Mouse (Mus musculus) central nervous system, embryonic 14 days (tissue): ENCODE data around the gene Ttc9c. TPM values are rescaled to one million over a fixed set of nuclear protein-coding genes. Genes with fewer than 3 reads are reported as not detected.

Experiments used
- polyA plus RNA-seq: library from polyadenylated mRNA; depleted of rRNA; stranded (reverse); fragments of >200 nt; gene quantifications from 2 replicates; pipeline ENCODE4 v1.2.3, GENCODE M21; 2012; rRNA removed

Gene Ttc9c
- polyA plus RNA-seq: 50.1 and 61.9 TPM in 2 replicates

GRCm38 (mm10) chr19:8818801-8819595 is at the start of gene Ttc9c:
Gene Ttc9c (minus strand): TSS chr19:8819333.

GRCm38 (mm10) chr19:8850402-8850901 is 31.3 kb upstream of the Ttc9c start, which contains the start of gene Lrrn4cl:
Gene Lrrn4cl (plus strand): TSS chr19:8850768.

GRCm38 (mm10) chr19:8839103-8839907 is 20.2 kb upstream of the Ttc9c start, which contains the start of gene Gng3:
Gene Gng3 (minus strand): TSS chr19:8839194.

GRCm38 (mm10) chr19:8837251-8837791 is 18.2 kb upstream of the Ttc9c start, which contains the start of gene Bscl2:
Gene Bscl2 (plus strand): TSS chr19:8837467.

GRCm38 (mm10) chr19:8829660-8830059 is 10.5 kb upstream of the Ttc9c start, which contains the start of gene AC129217.1:
Gene AC129217.1 (plus strand): TSS chr19:8829773.

DNA sequence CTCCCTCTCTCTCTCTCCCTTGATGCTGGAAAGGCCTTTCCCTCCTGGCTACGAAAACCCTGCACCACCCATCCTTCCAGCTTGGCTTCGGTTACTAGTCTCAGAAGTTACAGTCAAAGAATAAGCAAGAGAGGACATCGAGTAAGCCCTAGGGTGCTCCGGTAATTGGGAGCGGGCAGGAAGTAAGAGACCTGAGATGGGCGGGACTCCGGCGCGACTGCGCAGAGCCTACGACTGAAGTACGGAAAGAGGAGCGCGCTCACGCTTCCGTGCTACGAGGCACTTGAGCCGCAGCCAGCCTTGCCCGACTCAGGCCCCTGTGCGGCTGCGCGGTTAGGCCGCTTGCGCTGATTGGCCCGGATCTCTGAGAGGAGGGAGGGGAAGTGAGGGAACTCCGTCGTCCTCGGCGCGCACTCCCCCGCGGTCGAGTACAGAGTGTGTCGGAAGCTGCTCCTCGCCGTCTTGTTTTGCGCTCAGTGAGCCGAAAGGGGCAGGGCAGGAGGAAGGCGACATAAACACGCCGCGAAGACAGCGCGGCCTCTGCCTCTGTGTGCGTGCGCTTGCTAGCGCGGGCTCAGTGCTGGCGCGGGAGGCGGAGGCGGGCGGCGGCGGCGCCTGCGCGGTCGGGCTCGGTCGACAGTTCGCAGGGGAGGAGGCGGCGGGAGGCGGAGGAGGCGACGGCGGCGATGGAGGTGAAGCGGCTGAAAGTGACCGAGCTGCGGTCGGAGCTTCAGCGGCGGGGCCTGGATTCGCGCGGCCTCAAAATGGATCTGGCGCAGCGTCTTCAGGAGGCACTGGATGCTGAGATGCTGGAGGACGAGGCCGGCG is 677 bp upstream of the Ttc9c start, which contains the start of gene Hnrnpul2:
Gene Hnrnpul2 (plus strand): TSS at position 415 of the 828 bp plus-strand sequence.

GRCm38 (mm10) chr19:8802130-8802821 is 16.9 kb downstream of the Ttc9c start, which contains the start of gene Zbtb3:
Gene Zbtb3 (plus strand): TSS chr19:8802555.

DNA sequence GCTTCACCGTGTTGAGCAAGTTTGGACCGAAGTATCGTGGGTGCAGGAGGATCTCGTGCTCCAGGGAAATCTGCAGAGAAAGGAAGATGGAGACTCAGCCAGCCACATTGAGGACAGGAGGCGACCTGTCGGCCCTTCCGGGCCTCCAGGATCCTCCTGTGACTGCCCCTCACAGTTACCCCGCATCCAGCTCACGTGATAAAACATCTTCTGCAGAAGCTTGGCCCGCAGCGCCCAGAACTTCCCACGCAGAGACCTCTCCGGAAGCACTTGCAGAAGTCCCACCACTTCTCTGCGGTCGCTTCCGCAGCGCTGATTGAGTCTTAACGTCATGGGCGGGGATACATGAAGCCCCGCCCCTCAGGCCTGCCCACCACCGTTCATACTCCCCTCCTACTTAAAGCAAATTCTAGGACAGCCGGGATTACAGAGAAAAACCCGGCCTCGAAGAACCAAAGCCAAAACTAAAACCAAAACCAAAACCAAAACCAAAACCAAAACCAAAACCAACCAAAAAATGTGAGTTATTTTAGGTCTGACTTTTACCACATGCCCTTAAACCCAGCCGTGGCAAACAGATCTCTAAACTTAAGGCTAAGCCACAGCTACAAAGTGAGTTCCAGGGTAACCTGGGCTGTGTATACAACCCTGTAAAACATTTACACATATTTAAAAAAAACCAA is 20.7 kb downstream of the Ttc9c start, which contains the start of gene Polr2g:
Gene Polr2g (minus strand): TSS at position 314 of the 683 bp plus-strand sequence.

GRCm38 (mm10) chr19:8786008-8786781 is 32.9 kb downstream of the Ttc9c start, which contains the start of gene Taf6l:
Gene Taf6l (minus strand): TSS chr19:8786417.

GRCm38 (mm10) chr19:8774086-8774835 is 44.9 kb downstream of the Ttc9c start, which contains the start of gene Tmem179b:
Gene Tmem179b (minus strand): TSS chr19:8774467.

GRCm38 (mm10) chr19:8770567-8771270 is 48.4 kb downstream of the Ttc9c start, which contains the start of gene Tmem223:
Gene Tmem223 (plus strand): TSS chr19:8770996.

Other genes with a start within 250 kb of the Ttc9c start
- 5.2 and 5.9 TPM in 2 replicates for gene Slc22a8, start 228.1 kb downstream of the Ttc9c start, polyA plus RNA-seq
- 10.5 and 10.8 TPM in 2 replicates for gene Slc22a6, start 201.3 kb downstream of the Ttc9c start, polyA plus RNA-seq
- gene Chrm1, start 155.5 kb downstream of the Ttc9c start, polyA plus RNA-seq: 1.2 and 1.8 TPM in 2 replicates
- 139 and 144 TPM in 2 replicates for gene Slc3a2, start 96.0 kb downstream of the Ttc9c start, polyA plus RNA-seq
- gene Wdr74, start 83.5 kb downstream of the Ttc9c start, polyA plus RNA-seq: 63.8 and 65.5 TPM in 2 replicates
- gene 1700092M07Rik, start 78.6 kb downstream of the Ttc9c start, polyA plus RNA-seq: 2.2 and 3.8 TPM in 2 replicates
- gene Stx5a, start 77.9 kb downstream of the Ttc9c start, polyA plus RNA-seq: 128 and 133 TPM in 2 replicates
- 237 and 239 TPM in 2 replicates for gene Nxf1, start 62.3 kb downstream of the Ttc9c start, polyA plus RNA-seq
- 238 and 255 TPM in 2 replicates for gene Tmem223, start 48.3 kb downstream of the Ttc9c start, polyA plus RNA-seq
- gene Tmem179b, start 44.9 kb downstream of the Ttc9c start, polyA plus RNA-seq: 27.4 and 32.0 TPM in 2 replicates
- 26.2 TPM in 2 replicates for gene Taf6l, start 32.9 kb downstream of the Ttc9c start, polyA plus RNA-seq
- gene Polr2g, start 20.8 kb downstream of the Ttc9c start, polyA plus RNA-seq: 141 and 149 TPM in 2 replicates
- 5.2 and 5.8 TPM in 2 replicates for gene Zbtb3, start 16.8 kb downstream of the Ttc9c start, polyA plus RNA-seq
- gene Hnrnpul2, start 677 bp upstream of the Ttc9c start, polyA plus RNA-seq: 92.1 and 94.3 TPM in 2 replicates
- gene AC129217.1, start 10.4 kb upstream of the Ttc9c start, polyA plus RNA-seq: 0.57 and 1.3 TPM in 2 replicates
- gene Bscl2, start 18.1 kb upstream of the Ttc9c start, polyA plus RNA-seq: 78.4 and 83.2 TPM in 2 replicates
- 190 TPM in 2 replicates for gene Gng3, start 19.9 kb upstream of the Ttc9c start, polyA plus RNA-seq
- gene Lrrn4cl, start 31.4 kb upstream of the Ttc9c start, polyA plus RNA-seq: 0.85 and 0.94 TPM in 2 replicates
- 136 and 140 TPM in 2 replicates for gene Ubxn1, start 52.2 kb upstream of the Ttc9c start, polyA plus RNA-seq
- gene Uqcc3, start 61.6 kb upstream of the Ttc9c start, polyA plus RNA-seq: 51.3 and 57.6 TPM in 2 replicates
- gene Lbhd1, start 64.4 kb upstream of the Ttc9c start, polyA plus RNA-seq: 4.9 and 6.7 TPM in 2 replicates
- gene Gm49403, start 64.6 kb upstream of the Ttc9c start, polyA plus RNA-seq: not detected in 2 replicates
- 67.3 and 81.7 TPM in 2 replicates for gene 1810009A15Rik, start 69.5 kb upstream of the Ttc9c start, polyA plus RNA-seq
- gene Gm49416, start 69.6 kb upstream of the Ttc9c start, polyA plus RNA-seq: 0.18 and 1.1 TPM in 2 replicates
- 28.9 and 29.0 TPM in 2 replicates for gene Ints5, start 73.7 kb upstream of the Ttc9c start, polyA plus RNA-seq
- gene Ganab, start 78.7 kb upstream of the Ttc9c start, polyA plus RNA-seq: 157 and 161 TPM in 2 replicates
- 146 and 151 TPM in 2 replicates for gene B3gat3, start 101.0 kb upstream of the Ttc9c start, polyA plus RNA-seq
- gene Rom1, start 110.0 kb upstream of the Ttc9c start, polyA plus RNA-seq: 2.0 and 3.3 TPM in 2 replicates
- 18.3 and 26.1 TPM in 2 replicates for gene Eml3, start 110.2 kb upstream of the Ttc9c start, polyA plus RNA-seq
- gene Mta2, start 122.5 kb upstream of the Ttc9c start, polyA plus RNA-seq: 62.2 and 65.0 TPM in 2 replicates
- gene Tut1, start 134.5 kb upstream of the Ttc9c start, polyA plus RNA-seq: 26.1 and 29.3 TPM in 2 replicates
- 429 and 446 TPM in 2 replicates for gene Eef1g, start 147.7 kb upstream of the Ttc9c start, polyA plus RNA-seq
- gene Ahnak, start 170.0 kb upstream of the Ttc9c start, polyA plus RNA-seq: 3.8 and 8.4 TPM in 2 replicates